Mouse (Mus musculus): ENCODE measurements around the gene Ptgis.
A peak's percentile ranks its signal among the peaks of the same experiment; 100 is the strongest.

- TF ChIP-seq POLR2A (IDR thresholded peaks at IDR 0.05; ENCODE audit: low read depth, low read length) (no peak; the same call in 1 of the 2 replicates), CTCF (IDR thresholded peaks at IDR 0.05; ENCODE audit: extremely low read depth, insufficient read length, insufficient replicate concordance, low read depth, low read length) (peak; percentile 97)
Measured at GRCm38 (mm10) chr2:167280090-167280985, 39.9 kb upstream of the Ptgis start.
